ENCODE assay signal across 18 mouse cellular contexts in the genomic region with DNA sequence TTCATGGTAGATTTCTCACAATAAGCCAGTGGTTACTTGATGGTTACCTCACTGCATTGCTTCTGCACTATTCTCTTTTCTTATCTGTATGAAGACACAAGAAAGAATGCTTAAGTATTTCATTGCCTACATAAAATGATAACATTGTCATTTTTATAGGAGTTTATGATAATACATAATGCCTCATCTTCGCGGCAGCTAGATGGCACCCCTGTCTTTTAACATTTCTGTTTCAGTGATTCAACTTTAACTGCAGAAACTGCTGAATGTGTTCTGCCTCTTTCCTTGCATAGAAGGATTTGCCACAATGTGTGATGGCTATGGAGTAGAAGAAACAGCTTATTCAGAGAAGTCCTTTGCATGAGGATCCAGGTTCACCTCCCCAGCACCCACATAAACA.
DNase-seq lines count a peak whose midpoint lies in the region; ATAC-seq and TF ChIP-seq lines count a peak whose summit lies in the region.
"Had no signal": no experiment of that assay in that cellular context is flagged by ENCODE, and none has a peak within 500 bp of the region (broad histone marks: within the 10 kb centered on the region; RNA-seq: fewer than 3 reads in every experiment).

No protein-coding gene starts in this region.

- no peak overlapping the region for H3K27ac ChIP-seq in kidney, postnatal 0 days
- no peak overlapping the region for H3K27ac ChIP-seq in midbrain, embryonic 14.5 days (replicated peaks; ENCODE audit: low read depth, low read length)
- H3K27ac ChIP-seq in midbrain, embryonic 13.5 days = no peak overlapping the region
- H3K27ac ChIP-seq in CH12.LX (ENCODE audit: insufficient read depth, low read depth) = no peak overlapping the region
- H3K27ac ChIP-seq in gastrocnemius, adult 2 months = no peak overlapping the region
- H3K27ac ChIP-seq: hindbrain, embryonic 12.5 days; kidney, embryonic 15.5 days; limb, embryonic 10.5 days; liver, embryonic 13.5 days; macrophage; midbrain, embryonic 15.5 days had no signal

- no peak for TF ChIP-seq EP300 in CH12.LX (IDR thresholded peaks at IDR 0.05; ENCODE audit: low read length)

- 0 out of 2 replicates have a peak, but pooled peaks have one; percentile 8 for TF ChIP-seq CTCF in kidney, postnatal 0 days (IDR thresholded peaks at IDR 0.05; ENCODE audit: low read depth)
- TF ChIP-seq CTCF in CH12.LX (conservative IDR thresholded peaks at IDR 0.05 in 1 of 2, IDR thresholded peaks at IDR 0.05 in 1 of 2; ENCODE audit: low read depth in 2 of 2, low read length in 2 of 2) = peak in 1 of 2 experiments; percentile 42; a peak in 2 of 4 replicates
- no peak; the same call in 1 of the 2 replicates for TF ChIP-seq CTCF in gastrocnemius, adult 2 months (IDR thresholded peaks at IDR 0.05)

- 89% methylated on average over 2 of the region's 2 CpGs for WGBS in kidney, postnatal 0 days
- WGBS in midbrain, embryonic 14.5 days = 91% methylated on average over 2 of the region's 2 CpGs
- 93% methylated on average over 2 of the region's 2 CpGs for WGBS in midbrain, embryonic 13.5 days

- no peaks in the 10 kb centered on the region for H3K36me3 ChIP-seq in kidney, postnatal 0 days (ENCODE audit: insufficient read depth, low read length)
- H3K36me3 ChIP-seq in midbrain, embryonic 14.5 days (ENCODE audit: control insufficient read depth, insufficient read depth, low read length) = no peaks in the 10 kb centered on the region
- H3K36me3 ChIP-seq in midbrain, embryonic 13.5 days = no peaks in the 10 kb centered on the region
- H3K36me3 ChIP-seq in CH12.LX (replicated peaks in 1 of 2; ENCODE audit: control insufficient read depth in 1 of 2, insufficient read depth in 1 of 2, low read length in 1 of 2) = no peaks in the 10 kb centered on the region
- H3K36me3 ChIP-seq: hindbrain, embryonic 12.5 days; kidney, embryonic 15.5 days; limb, embryonic 10.5 days; liver, embryonic 13.5 days; midbrain, embryonic 15.5 days had no signal

- in situ Hi-C loops in CH12.LX (cut with MboI; ENCODE audit: low pct_ligation_motif_present, low pct_unique_long_range_greater_than_20kb, low sequenced_read_pairs) = no loop called here

- dilution Hi-C loops in CH12.LX (cut with MboI; ENCODE audit: extremely low pct_ligation_motif_present, extremely low pct_unique_long_range_greater_than_20kb, low sequenced_read_pairs) = no loop called here

- no peak for TF ChIP-seq POLR2A in CH12.LX (IDR thresholded peaks at IDR 0.05; ENCODE audit: low read depth, low read length)

- intact Hi-C loops in gastrocnemius, adult 2 months (cut with DNase I) = no loop called here

- no peak overlapping the region for H3K9ac ChIP-seq in kidney, postnatal 0 days (ENCODE audit: low read depth, low read length)
- no peak overlapping the region for H3K9ac ChIP-seq in midbrain, embryonic 14.5 days (replicated peaks; ENCODE audit: low read length)
- no peak overlapping the region for H3K9ac ChIP-seq in midbrain, embryonic 13.5 days (replicated peaks)
- no peak overlapping the region for H3K9ac ChIP-seq in CH12.LX (ENCODE audit: insufficient read depth, low read depth)
- H3K9ac ChIP-seq: hindbrain, embryonic 12.5 days; kidney, embryonic 15.5 days; liver, embryonic 13.5 days; midbrain, embryonic 15.5 days had no signal

- DNase-seq in kidney, postnatal 0 days (ENCODE audit: low spot score) = no peak
- DNase-seq in kidney, adult 18-20 months = no peak
- DNase-seq in midbrain, embryonic 14.5 days = peak; percentile 3
- DNase-seq in CH12.LX (ENCODE audit: extremely low read depth) = no peak
- DNase-seq in brain, adult 2 months (ENCODE audit: low read depth, low spot score) = peak; percentile 9
- DNase-seq in gastrocnemius, adult 2 months = no peak
- DNase-seq: adrenal gland, postnatal 36 days; cerebellum, postnatal 14 days; heart, adult 18-20 months; liver, embryonic 13.5 days had no signal

- no peaks in the 10 kb centered on the region for H3K79me2 ChIP-seq in CH12.LX (replicated peaks; ENCODE audit: control insufficient read depth, extremely low read depth, insufficient read depth, poor library complexity, severe bottlenecking)

- H3K27me3 ChIP-seq in kidney, postnatal 0 days (ENCODE audit: insufficient read depth, low read length) = no peaks in the 10 kb centered on the region
- no peaks in the 10 kb centered on the region for H3K27me3 ChIP-seq in midbrain, embryonic 14.5 days (ENCODE audit: control insufficient read depth, insufficient read depth, low read length)
- no peaks in the 10 kb centered on the region for H3K27me3 ChIP-seq in midbrain, embryonic 13.5 days
- H3K27me3 ChIP-seq in CH12.LX (replicated peaks) = no peaks in the 10 kb centered on the region
- H3K27me3 ChIP-seq: hindbrain, embryonic 12.5 days; kidney, embryonic 15.5 days; liver, embryonic 13.5 days; midbrain, embryonic 15.5 days had no signal

- no peaks in the 10 kb centered on the region for H3K9me3 ChIP-seq in kidney, postnatal 0 days (replicated peaks; ENCODE audit: low read length)
- no peaks in the 10 kb centered on the region for H3K9me3 ChIP-seq in midbrain, embryonic 14.5 days (ENCODE audit: control insufficient read depth, low read length)
- H3K9me3 ChIP-seq in midbrain, embryonic 13.5 days = peaks cover 3% of the 10 kb centered on the region; the same call in 1 of the 2 replicates
- H3K9me3 ChIP-seq in CH12.LX (replicated peaks; ENCODE audit: low read length) = no peaks in the 10 kb centered on the region
- H3K9me3 ChIP-seq: hindbrain, embryonic 12.5 days; kidney, embryonic 15.5 days; limb, embryonic 10.5 days; liver, embryonic 13.5 days; midbrain, embryonic 15.5 days had no signal

- H3K4me3 ChIP-seq in kidney, postnatal 0 days (replicated peaks; ENCODE audit: low read depth, low read length) = no peak overlapping the region
- H3K4me3 ChIP-seq in midbrain, embryonic 14.5 days (replicated peaks; ENCODE audit: low read depth, low read length) = no peak overlapping the region
- no peak overlapping the region for H3K4me3 ChIP-seq in midbrain, embryonic 13.5 days (replicated peaks)
- no peak overlapping the region for H3K4me3 ChIP-seq in CH12.LX (replicated peaks in 1 of 3; ENCODE audit: low read depth in 2 of 3, low read length in 2 of 3, poor library complexity in 1 of 3)
- no peak overlapping the region for H3K4me3 ChIP-seq in gastrocnemius, adult 2 months
- H3K4me3 ChIP-seq: hindbrain, embryonic 12.5 days; kidney, embryonic 15.5 days; limb, embryonic 10.5 days; liver, embryonic 13.5 days; midbrain, embryonic 15.5 days had no signal

- peak; percentile 52 for TF ChIP-seq RAD21 in CH12.LX (IDR thresholded peaks at IDR 0.05; ENCODE audit: low read depth, low read length)

- H3K4me1 ChIP-seq in kidney, postnatal 0 days (replicated peaks; ENCODE audit: insufficient read depth, low read length) = no peaks in the 10 kb centered on the region
- H3K4me1 ChIP-seq in midbrain, embryonic 14.5 days (ENCODE audit: control insufficient read depth, insufficient read depth, low read length) = no peaks in the 10 kb centered on the region
- no peaks in the 10 kb centered on the region for H3K4me1 ChIP-seq in midbrain, embryonic 13.5 days (replicated peaks)
- no peaks in the 10 kb centered on the region for H3K4me1 ChIP-seq in CH12.LX (ENCODE audit: control insufficient read depth in 1 of 2, insufficient read depth in 2 of 2)
- H3K4me1 ChIP-seq: hindbrain, embryonic 12.5 days; kidney, embryonic 15.5 days; liver, embryonic 13.5 days; midbrain, embryonic 15.5 days had no signal

- ATAC-seq in kidney, postnatal 0 days (replicated peaks; ENCODE audit: low FRiP score, low read depth) = no peak
- no peak for ATAC-seq in midbrain, embryonic 14.5 days (ENCODE audit: low FRiP score, low TSS enrichment)
- ATAC-seq in midbrain, embryonic 13.5 days = no peak
- ATAC-seq: activated CD4-positive, CD25-positive, alpha-beta regulatory T cell, adult 4 months; forebrain, embryonic 14.5 days; midbrain, embryonic 15.5 days had no signal

- H3K4me2 ChIP-seq in kidney, postnatal 0 days (ENCODE audit: low read length) = no peak overlapping the region
- no peak overlapping the region for H3K4me2 ChIP-seq in midbrain, embryonic 14.5 days (ENCODE audit: low read length)
- no peak overlapping the region for H3K4me2 ChIP-seq in midbrain, embryonic 13.5 days (replicated peaks)
- H3K4me2 ChIP-seq in CH12.LX (ENCODE audit: insufficient read depth, low read depth, poor library complexity, severe bottlenecking) = no peak overlapping the region
- H3K4me2 ChIP-seq: hindbrain, embryonic 12.5 days; kidney, embryonic 15.5 days; liver, embryonic 13.5 days; midbrain, embryonic 15.5 days had no signal

TF ChIP-seq in CH12.LX, 34 proteins besides CTCF, POLR2A, EP300 and RAD21:
- 0 out of 2 replicates have a peak, but pooled peaks have one; percentile 19 for TF ChIP-seq SMC3 (IDR thresholded peaks at IDR 0.05; ENCODE audit: low read depth, low read length)
- TF ChIP-seq GABPA (IDR thresholded peaks at IDR 0.05; ENCODE audit: insufficient replicate concordance, low read depth, low read length) = no peak
- TF ChIP-seq IRF4 (IDR thresholded peaks at IDR 0.05; ENCODE audit: low read depth, low read length) = no peak

Comparison
In these comparisons a context has a peak if more than half of its experiments do, and no peak if none do; other contexts are left out.
1. DNase-seq: peak in midbrain, embryonic 14.5 days (single experiment) and brain, adult 2 months (single experiment); none in kidney, postnatal 0 days (single experiment), kidney, adult 18-20 months (single experiment), CH12.LX (single experiment) and gastrocnemius, adult 2 months (single experiment).